Mouse (Mus musculus): ENCODE results near the gene 3110082I17Rik.

3110082I17Rik gene

DNA sequence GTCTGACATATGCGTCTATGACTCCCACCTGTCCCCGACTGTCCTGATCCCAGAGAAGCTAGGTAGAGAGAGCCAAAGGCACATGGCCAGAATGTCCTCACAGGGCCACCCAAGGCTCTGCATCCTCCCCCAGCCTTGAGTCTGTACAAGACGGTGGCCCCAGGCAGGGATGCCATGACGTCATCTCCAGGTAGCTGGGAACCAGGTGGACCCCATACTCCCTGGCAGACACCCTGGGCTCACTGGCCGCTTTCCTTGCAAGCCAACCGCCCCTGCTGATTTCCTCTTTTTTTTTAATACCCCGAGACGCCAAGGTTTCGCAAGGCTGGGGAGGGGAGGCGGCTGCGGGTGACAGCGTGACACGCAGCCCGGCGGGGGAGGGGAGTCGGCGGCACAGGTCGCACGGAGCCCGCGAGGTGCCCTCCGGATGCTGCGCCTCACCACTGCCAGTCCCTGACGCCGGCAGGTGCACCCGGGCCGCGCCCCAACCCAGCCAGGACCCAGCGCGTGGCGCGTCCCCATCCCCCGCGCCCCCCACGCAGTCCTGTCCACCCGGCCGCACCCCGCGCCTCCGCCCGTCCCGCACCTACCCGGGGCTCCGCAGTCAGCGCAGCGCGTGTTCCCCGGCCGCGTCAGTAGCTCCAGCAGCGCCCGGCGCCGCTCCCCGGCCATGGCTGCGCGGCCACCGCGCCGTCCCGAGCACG lies 135.5 kb downstream of the 3110082I17Rik start:
- peak; percentile 68 for DNase-seq (ENCODE audit: low spot score)

DNA sequence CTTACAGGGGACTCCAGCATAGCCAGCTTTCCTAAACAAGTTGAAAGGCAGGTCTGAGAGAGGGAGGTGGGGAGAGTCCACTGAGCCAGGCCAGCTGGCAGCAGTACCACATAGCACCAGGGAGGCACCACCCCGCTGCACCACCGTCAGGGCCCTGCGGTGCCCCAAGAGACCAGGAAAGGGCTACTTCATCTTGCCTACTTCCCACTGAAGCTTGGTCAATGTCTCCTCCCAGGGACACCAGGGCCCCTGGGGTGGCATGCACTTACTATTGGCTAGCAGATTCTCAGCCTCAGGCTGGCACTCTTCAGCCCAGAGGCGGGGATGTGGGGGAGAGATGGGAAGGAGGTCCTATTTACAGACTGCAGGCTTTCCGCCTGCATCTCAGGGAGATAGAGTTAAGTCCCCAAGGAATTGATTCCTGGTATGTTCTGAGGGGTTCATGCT lies 136.3 kb downstream of the 3110082I17Rik start:
- peak; percentile 38 for DNase-seq (ENCODE audit: low spot score)

DNA sequence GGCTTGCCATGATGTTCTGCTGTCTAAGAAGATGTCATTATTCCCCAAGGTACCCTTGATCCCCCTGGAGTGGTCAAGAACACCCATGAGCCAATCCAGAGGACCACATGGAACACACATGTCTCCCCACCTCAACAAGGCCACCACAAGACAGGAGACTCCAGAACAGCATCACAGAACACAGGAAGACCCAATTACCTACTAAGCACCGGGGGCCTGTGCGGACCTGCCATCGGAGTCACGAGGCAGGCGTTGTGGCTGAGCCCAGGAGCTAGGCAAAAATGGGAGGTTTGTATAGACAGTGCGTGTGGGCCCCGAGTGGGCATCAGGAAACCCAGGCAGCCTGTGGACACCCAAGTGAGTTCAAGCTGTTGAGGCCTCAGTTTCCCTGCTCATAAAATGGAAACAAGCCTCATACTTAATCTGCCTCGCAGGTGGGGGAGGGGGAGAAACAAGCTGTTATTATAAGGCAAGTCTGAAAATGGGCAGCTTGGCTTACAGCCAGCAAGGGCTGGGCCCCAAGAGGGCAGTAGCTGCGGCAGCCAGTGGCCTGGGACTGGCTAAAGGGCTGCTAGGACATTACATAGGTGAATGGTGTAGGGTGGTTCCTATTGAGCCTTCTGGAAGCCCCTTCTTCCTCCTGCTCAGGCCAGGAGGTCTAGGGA lies 136.9 kb downstream of the 3110082I17Rik start:
- DNase-seq (ENCODE audit: low spot score): peak; percentile 67

- no peak for DNase-seq (ENCODE audit: low spot score)
Observed at GRCm38 (mm10) chr5:139321331-139321730, 139.0 kb downstream of the 3110082I17Rik start.

DNA sequence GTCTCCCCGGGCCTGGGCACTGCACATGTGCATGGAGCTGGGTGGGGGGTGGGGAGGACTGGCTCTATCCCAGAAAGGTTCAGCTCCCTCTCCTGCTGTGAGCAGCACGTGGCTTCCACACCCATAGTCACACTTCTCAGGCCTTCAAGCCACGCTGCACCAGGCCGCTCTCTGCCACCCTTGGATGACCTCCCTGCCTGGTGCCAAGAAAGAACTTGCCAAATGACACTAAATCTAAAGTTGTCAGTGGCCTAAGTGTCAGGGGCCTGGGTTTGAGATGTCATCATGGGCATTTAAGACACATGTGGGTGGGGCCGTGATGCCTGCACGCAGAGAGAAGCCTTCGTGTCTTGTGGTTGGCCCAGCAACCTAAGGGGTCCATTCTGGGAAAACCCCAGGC lies 139.9 kb downstream of the 3110082I17Rik start:
- DNase-seq (ENCODE audit: low spot score): no peak

- peak; percentile 68 for DNase-seq (ENCODE audit: low spot score)
Observed at GRCm38 (mm10) chr5:139317751-139318504, 142.4 kb downstream of the 3110082I17Rik start.

DNA sequence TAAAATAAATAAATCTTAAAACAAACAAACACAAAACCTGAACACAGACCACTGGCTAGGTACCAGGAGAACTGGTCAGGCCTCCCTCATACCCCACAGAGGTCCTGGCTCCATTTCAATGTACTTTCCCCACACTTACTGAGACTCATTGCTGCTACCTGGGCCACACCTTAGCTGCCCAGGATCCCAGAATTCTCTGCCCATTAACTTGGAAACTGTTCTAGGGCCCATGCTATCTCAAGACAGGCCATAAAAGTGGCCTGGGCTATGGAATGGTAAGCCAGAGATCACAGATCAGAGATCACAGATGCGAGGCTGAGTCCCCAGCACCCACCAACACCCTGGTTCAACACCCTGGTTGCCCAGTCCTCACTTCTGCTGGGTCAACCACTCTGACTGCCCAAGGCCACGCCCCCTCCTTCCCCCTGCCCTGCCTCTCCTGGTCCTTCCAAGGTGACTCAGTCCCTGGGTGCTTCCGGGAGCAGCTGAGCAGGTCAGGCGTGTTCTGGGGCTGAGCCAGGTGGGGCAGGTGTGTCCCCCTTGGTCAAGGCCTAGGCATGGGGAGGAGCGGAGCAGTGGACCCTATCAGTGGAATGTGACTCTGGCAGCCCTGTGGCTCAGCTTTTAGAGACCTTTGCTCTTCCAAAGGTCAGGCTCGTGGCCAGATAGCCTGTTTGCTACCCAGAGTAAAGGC lies 143.2 kb downstream of the 3110082I17Rik start:
- DNase-seq (ENCODE audit: low spot score): no peak

DNA sequence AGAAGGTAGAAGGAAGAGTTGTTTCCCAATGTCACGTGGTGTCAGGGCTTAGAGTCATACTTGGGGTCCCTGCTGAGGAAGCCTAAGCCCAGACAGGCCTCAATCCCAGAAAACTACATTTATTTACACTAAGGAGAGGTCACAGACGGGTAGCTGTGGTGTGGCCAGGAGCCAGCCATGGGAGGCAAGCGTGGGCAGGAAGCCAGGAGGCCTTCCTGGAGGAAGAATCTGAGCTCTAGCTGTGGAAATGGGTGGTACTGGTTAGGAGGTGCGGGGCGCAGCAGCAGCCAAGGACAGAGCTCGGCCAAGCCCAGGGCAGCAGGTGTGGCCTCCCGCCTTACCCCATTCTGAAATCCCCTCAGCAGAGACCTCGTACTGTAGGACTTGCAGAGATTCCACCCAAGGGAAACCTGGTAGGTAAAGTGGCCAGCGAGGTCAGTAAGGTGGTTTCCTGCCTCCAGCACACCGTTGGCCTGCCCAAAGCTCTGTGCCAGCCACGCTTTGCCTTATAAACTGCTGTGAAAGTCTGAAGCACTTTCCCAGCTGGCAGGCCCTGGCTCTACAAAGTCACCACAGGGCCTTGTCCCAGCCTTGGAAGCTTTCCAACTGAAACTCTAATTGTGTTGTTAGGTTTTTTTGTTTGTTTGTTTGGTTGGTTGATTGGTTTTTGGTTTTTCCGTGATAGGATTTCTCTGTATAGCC lies 145.2 kb downstream of the 3110082I17Rik start:
- DNase-seq (ENCODE audit: low spot score): no peak

GRCm38 (mm10) chr5:139313536-139313935 lies 146.8 kb downstream of the 3110082I17Rik start:
- no peak for DNase-seq (ENCODE audit: low spot score)

GRCm38 (mm10) chr5:139311822-139312221 lies 148.5 kb downstream of the 3110082I17Rik start:
- DNase-seq (ENCODE audit: low spot score): no peak

- DNase-seq (ENCODE audit: low spot score): no peak
Observed at GRCm38 (mm10) chr5:139310477-139310876, 149.8 kb downstream of the 3110082I17Rik start.

DNA sequence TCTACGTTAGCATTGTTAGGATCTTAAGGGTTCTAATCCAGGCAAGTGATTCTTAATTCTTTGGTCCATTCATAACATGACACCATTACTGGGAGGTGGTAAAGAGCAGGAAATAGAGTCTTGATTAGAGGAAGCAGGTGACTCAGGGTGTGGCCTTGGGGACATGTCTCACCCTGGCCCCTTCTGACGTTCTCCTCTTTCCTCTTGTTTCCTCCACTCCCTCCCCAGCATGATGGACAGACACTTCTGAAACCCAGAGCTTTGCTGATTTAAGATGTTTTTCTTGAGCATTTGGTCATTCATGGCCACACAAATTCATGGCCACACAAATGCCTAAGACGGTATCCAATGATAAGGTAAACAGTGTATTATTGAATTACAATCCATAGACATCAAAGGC lies 150.4 kb downstream of the 3110082I17Rik start:
- DNase-seq (ENCODE audit: low spot score): no peak
